Mouse (Mus musculus) lung, postnatal 0 days (tissue): ENCODE measurements around the gene Nfix. TPM values are rescaled to one million over a fixed set of nuclear protein-coding genes. Genes with fewer than 3 reads are reported as not detected.

Experiments
- ATAC-seq: fragments of 200-750 bp; cut with Nextera tagmentation; 2 replicates; pipeline ENCODE4 v1.8.0; 2017; ENCODE audit warnings: moderate library complexity
- DNase-seq: peaks from one replicate; pipeline ENCODE4 v3.0.0-alpha.2; 2016; ENCODE audit warnings: low spot score
- H3K27ac ChIP-seq: fragments of 300-500 bp; sonication (generic); 2 replicates; pipeline ENCODE4 v1.5.1; 2014; ENCODE audit warnings: antibody characterized with exemption, mild to moderate bottlenecking, low read length, mixed read lengths
- H3K27me3 ChIP-seq: fragments of 300-500 bp; sonication (generic); replicated peaks from 2 replicates; pipeline ENCODE4 v1.6.1; 2014; ENCODE audit warnings: low read length, mixed read lengths; ENCODE audit not compliant: insufficient read depth
- H3K36me3 ChIP-seq: fragments of 300-500 bp; sonication (generic); 2 replicates; pipeline ENCODE4 v1.6.1; 2014; ENCODE audit warnings: low read length, mixed read lengths; ENCODE audit not compliant: insufficient read depth
- H3K4me1 ChIP-seq: fragments of 300-500 bp; sonication (generic); 2 replicates; pipeline ENCODE4 v1.6.1; 2014; ENCODE audit warnings: antibody characterized with exemption, low read depth, low read length, mixed read lengths; ENCODE audit not compliant: insufficient read depth
- H3K4me2 ChIP-seq: fragments of 300-500 bp; sonication (generic); replicated peaks from 2 replicates; pipeline ENCODE4 v1.6.1; 2014; ENCODE audit warnings: low read depth, mild to moderate bottlenecking, low read length, moderate library complexity, mixed read lengths
- H3K4me3 ChIP-seq: fragments of 300-500 bp; sonication (generic); 2 replicates; pipeline ENCODE4 v1.5.1; 2014; ENCODE audit warnings: low read depth, low read length
- H3K9ac ChIP-seq: fragments of 300-500 bp; sonication (generic); replicated peaks from 2 replicates; pipeline ENCODE4 v1.6.1; 2014; ENCODE audit warnings: low read depth, mild to moderate bottlenecking
- H3K9me3 ChIP-seq: fragments of 300-500 bp; sonication (generic); 2 replicates; pipeline ENCODE4 v1.6.1; 2016; ENCODE audit warnings: low read length, mixed read lengths
- CTCF ChIP-seq: IDR thresholded peaks from 2 replicates; pipeline ENCODE4 v1.5.1; 2016; ENCODE audit warnings: antibody characterized with exemption, mild to moderate bottlenecking
- EP300 ChIP-seq: IDR thresholded peaks from 2 replicates; pipeline ENCODE4 v1.6.1; 2016; ENCODE audit warnings: antibody characterized with exemption, mild to moderate bottlenecking, control low read depth
- WGBS: fragments of 180-500 bp; shearing (Covaris S2); extraction: QIAGEN DNeasy Blood & Tissue Kit; methylation state at CpG from one replicate; pipeline ENCODE4 v1.1.7; 2014; 5-methylcytosine and 5-hydroxymethylcytosine counted together
- polyA plus RNA-seq: library from polyadenylated mRNA; unstranded; fragments of >200 nt; fragmentation: Nextera tagmentation; extraction: Ambion mirVana; gene quantifications from 2 replicates; pipeline ENCODE4 v1.2.1, GENCODE M21; 2015

Nfix gene
- polyA plus RNA-seq, 1 experiment from 2014 or later = 38.8 TPM

DNA sequence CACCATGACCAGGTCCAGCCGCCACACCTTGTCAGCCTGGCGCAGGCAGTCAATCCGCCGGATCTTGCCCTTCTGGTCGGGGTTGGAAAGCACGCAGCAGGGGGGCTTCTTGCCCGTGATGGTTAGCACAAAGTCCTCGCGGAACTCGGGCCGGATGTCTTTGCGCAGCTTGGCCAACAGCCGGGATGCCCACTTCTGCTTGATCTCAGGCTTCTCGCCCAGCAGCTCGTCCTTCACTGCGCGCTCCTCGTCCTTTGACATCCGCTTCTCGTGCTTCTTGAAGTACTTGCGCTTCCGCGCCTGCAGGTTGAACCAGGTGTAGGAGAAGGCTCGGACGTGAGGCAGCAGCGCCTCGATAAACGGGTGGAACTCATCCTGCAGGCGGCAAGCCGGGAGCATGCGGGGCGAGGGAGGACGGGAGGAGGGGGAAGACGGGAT is 28.2 kb downstream of the Nfix start:
- no peak overlapping the region for H3K4me3 ChIP-seq
- H3K9ac ChIP-seq = 0 out of 2 replicates have a peak overlapping the region, but pooled peaks have one; percentile 23
- WGBS = 15% methylated on average over 34 of the region's 34 CpGs
- DNase-seq = no peak
- 0 out of 2 replicates have a peak, but pooled peaks cover 6% of the 10 kb centered on the region for H3K36me3 ChIP-seq
- H3K27me3 ChIP-seq = no peaks in the 10 kb centered on the region
- ATAC-seq = no peak
- H3K27ac ChIP-seq = peak overlapping the region; percentile 71; the same call in 1 of the 2 replicates
- H3K4me2 ChIP-seq = peak overlapping the region; percentile 40
- no peaks in the 10 kb centered on the region for H3K9me3 ChIP-seq
- no peak for TF ChIP-seq EP300
- TF ChIP-seq CTCF = peak; percentile 14; the same call in 1 of the 2 replicates
- peaks cover 28% of the 10 kb centered on the region; the same call in 1 of the 2 replicates for H3K4me1 ChIP-seq

- Histone ChIP-seq H3K36me3 (0 out of 2 replicates have a peak, but pooled peaks cover 6% of the 10 kb centered on the region), H3K4me2 (peak overlapping the region; percentile 40), H3K27me3 (no peaks in the 10 kb centered on the region), H3K4me1 (peaks cover 30% of the 10 kb centered on the region; the same call in 1 of the 2 replicates), H3K9me3 (no peaks in the 10 kb centered on the region), H3K4me3 (no peak overlapping the region), H3K27ac (peak overlapping the region; percentile 71), H3K9ac (no peak overlapping the region)
- ATAC-seq = no peak
- TF ChIP-seq CTCF = no peak
- WGBS = 36% methylated on average over 5 of the region's 5 CpGs
- no peak for DNase-seq
Measured at GRCm38 (mm10) chr8:84771000-84771687, 29.0 kb downstream of the Nfix start.

DNA sequence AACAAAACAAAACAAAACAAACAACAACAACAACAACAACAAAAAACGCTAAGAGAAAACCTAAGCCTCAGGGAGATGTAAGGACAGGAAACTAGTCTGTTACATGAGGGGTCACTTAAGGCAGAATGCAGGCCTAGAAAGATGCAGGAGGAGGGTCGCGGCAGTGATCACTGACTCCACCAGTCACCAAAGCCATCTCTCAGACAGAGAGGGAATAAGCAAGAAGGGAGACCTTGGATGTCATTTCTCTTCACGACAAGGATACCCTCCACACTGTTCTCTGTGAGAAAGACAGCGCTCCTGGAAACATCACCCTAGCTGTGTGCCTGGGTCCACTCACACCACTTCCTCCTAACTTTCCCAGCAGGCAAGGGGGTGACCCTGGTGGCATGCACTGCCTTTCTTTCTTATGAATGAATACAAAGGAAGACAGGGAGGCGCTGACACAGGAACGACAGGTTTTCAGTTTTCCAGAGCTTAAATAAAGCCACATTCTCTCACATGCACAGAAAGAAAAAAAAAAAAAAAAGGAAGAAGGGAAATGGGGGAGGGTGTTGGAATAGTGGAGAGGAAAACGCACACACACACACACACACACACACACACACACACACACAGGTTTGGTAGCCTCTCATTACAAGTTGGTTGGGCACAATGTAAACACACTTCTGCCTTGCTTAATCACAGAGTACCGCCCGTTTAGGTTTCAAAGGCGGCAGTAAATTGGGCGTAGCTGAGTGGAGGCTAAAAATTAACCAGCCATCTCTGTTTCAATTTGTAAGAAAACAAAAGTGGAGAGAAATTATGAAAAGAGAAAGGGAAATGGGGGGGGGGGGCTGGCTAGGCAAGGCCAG is 29.8 kb downstream of the Nfix start:
- peak; percentile 89 for DNase-seq
- 42% methylated on average over 12 of the region's 12 CpGs for WGBS
- TF ChIP-seq EP300 = peak; percentile 83
- TF ChIP-seq CTCF = peak; percentile 1; the same call in 1 of the 2 replicates
- H3K4me2 ChIP-seq = peak overlapping the region; percentile 27; the same call in 1 of the 2 replicates
- H3K4me1 ChIP-seq = peaks cover 29% of the 10 kb centered on the region; the same call in 1 of the 2 replicates
- ATAC-seq = peak; percentile 68
- H3K9ac ChIP-seq = no peak overlapping the region
- no peak overlapping the region for H3K4me3 ChIP-seq
- no peaks in the 10 kb centered on the region for H3K9me3 ChIP-seq
- H3K27me3 ChIP-seq = no peaks in the 10 kb centered on the region
- H3K36me3 ChIP-seq = 0 out of 2 replicates have a peak, but pooled peaks cover 6% of the 10 kb centered on the region
- peak overlapping the region; percentile 71 for H3K27ac ChIP-seq

DNA sequence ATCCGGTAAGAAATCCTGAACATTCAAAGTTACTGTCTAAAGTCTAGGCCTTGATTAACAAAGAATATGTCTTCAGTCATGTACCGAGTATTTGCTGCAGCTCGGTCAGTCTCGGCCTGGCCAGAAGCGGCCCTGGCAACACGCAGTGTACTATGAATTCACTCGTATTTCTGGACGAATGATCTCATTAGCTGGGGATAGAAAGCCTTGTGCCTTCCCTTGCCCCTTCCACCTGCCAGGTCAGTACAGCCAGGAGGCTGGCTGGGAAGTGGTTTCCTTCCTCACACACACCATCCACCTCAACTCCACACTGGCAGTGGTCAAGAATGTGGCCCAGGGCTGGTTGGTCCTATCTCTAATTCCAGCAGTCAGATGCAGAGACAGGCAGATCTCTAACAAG is 30.8 kb downstream of the Nfix start:
- no peak for TF ChIP-seq EP300
- TF ChIP-seq CTCF = no peak
- H3K27me3 ChIP-seq = no peaks in the 10 kb centered on the region
- H3K4me2 ChIP-seq = no peak overlapping the region
- H3K9me3 ChIP-seq = no peaks in the 10 kb centered on the region
- no peak overlapping the region for H3K4me3 ChIP-seq
- DNase-seq = no peak
- 85% methylated on average over 8 of the region's 8 CpGs for WGBS
- 0 out of 2 replicates have a peak, but pooled peaks cover 6% of the 10 kb centered on the region for H3K36me3 ChIP-seq
- H3K4me1 ChIP-seq = peaks cover 25% of the 10 kb centered on the region; the same call in 1 of the 2 replicates
- H3K27ac ChIP-seq = no peak overlapping the region
- no peak for ATAC-seq
- H3K9ac ChIP-seq = no peak overlapping the region

DNA sequence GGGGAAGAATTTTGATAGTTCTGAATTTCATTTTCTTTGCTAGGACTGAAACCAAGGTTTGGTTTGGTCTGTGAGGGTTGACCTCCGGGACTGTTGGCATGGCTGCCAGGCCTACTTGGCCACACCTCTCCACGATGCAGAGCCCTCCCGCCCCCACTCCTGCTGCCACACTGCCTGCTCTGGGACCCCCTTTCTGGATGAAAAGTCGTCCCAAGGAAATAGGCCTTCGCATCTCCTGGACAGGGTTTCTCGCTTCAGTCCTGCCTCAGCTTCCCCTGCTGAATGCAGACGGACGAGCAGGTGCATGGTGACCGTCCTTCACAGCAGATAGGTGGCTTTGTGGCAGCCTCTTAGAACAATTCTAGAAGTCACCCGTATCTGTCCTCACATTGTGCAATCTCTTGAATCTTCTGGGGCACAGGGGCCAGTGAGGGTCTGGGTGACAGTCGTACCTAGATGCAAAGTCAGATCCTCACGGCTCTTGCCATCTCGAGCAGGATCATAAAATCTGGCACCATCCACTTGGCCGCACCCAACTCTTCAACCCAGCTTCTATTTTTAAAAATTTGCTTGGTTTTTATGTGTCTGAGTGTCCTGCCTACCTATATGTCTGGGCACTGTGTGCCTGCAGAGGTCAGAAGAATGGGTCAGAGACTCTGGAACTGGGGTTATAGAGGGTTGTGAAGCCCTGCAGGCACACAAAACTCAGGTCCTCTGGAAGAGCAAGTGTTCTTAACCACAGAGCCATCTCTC is 31.6 kb downstream of the Nfix start:
- Histone ChIP-seq H3K9me3 (no peaks in the 10 kb centered on the region), H3K4me1 (peaks cover 25% of the 10 kb centered on the region; the same call in 1 of the 2 replicates), H3K27ac (no peak overlapping the region), H3K9ac (no peak overlapping the region), H3K4me3 (no peak overlapping the region), H3K27me3 (no peaks in the 10 kb centered on the region), H3K4me2 (no peak overlapping the region), H3K36me3 (0 out of 2 replicates have a peak, but pooled peaks cover 6% of the 10 kb centered on the region)
- WGBS = 78% methylated on average over 14 of the region's 14 CpGs
- TF ChIP-seq CTCF (no peak), EP300 (no peak)
- no peak for DNase-seq
- ATAC-seq = no peak
